Mouse (Mus musculus) MEL (cell line): Measurements from ENCODE around the gene Daxx. TPM values are rescaled to one million over a fixed set of nuclear protein-coding genes. Genes with fewer than 3 reads are reported as not detected.
A peak's percentile ranks its signal among the peaks of the same experiment; 100 is the strongest.

ENCODE experiments used
- DNase-seq: peaks from one replicate; pipeline ENCODE4 v3.0.0; 2011; ENCODE audit warnings: low read depth, low spot score
- H3K27ac ChIP-seq: 2 replicates; pipeline ENCODE4 v1.5.1; 2012; ENCODE audit warnings: low read depth, mild to moderate bottlenecking, control low read depth, low read length, moderate library complexity; ENCODE audit not compliant: control insufficient read depth
- H3K27me3 ChIP-seq, 2 experiments: fragments of 150-350 bp in 1 of 2; sonication (generic) in 1 of 2; 2 replicates each; pipeline ENCODE4 v1.6.1; 2012; ENCODE audit warnings: low read length in 2 of 2, mild to moderate bottlenecking in 2 of 2, improper control_type of control experiment in 1 of 2, moderate library complexity in 1 of 2; ENCODE audit not compliant: insufficient read depth in 2 of 2, control insufficient read depth in 1 of 2
- H3K36me3 ChIP-seq, 2 experiments: 2 replicates each; pipeline ENCODE4 v1.6.1; 2012 to 2014; ENCODE audit warnings: low read length in 2 of 2, improper control_type of control experiment in 1 of 2, inconsistent platforms in 1 of 2, mild to moderate bottlenecking in 1 of 2; ENCODE audit not compliant: insufficient read depth in 2 of 2, control insufficient read depth in 1 of 2
- H3K4me1 ChIP-seq, 2 experiments: fragments of 150-350 bp in 1 of 2; sonication (generic) in 1 of 2; 2 replicates each; pipeline ENCODE4 v1.6.1; 2012; ENCODE audit warnings: low read length in 2 of 2, improper control_type of control experiment in 1 of 2, mild to moderate bottlenecking in 1 of 2; ENCODE audit not compliant: insufficient read depth in 2 of 2, control insufficient read depth in 1 of 2
- H3K4me3 ChIP-seq, 2 experiments: fragments of 150-350 bp in 1 of 2; sonication (generic) in 1 of 2; 2 replicates each; pipeline ENCODE4 v1.5.1; 2012; ENCODE audit warnings: low read depth in 2 of 2, low read length in 2 of 2, mild to moderate bottlenecking in 2 of 2, moderate library complexity in 2 of 2, control low read depth in 1 of 2, improper control_type of control experiment in 1 of 2; ENCODE audit not compliant: control insufficient read depth in 1 of 2, insufficient read depth in 1 of 2
- H3K79me2 ChIP-seq: 2 replicates; pipeline ENCODE4 v1.6.1; 2012; ENCODE audit warnings: mild to moderate bottlenecking, low read length, moderate library complexity; ENCODE audit not compliant: control insufficient read depth, poor library complexity, insufficient read depth
- H3K9ac ChIP-seq: 2 replicates; pipeline ENCODE4 v1.6.1; 2012; ENCODE audit warnings: low read depth, mild to moderate bottlenecking, control low read depth, low read length, moderate library complexity; ENCODE audit not compliant: control insufficient read depth, poor library complexity, severe bottlenecking
- H3K9me3 ChIP-seq: fragments of 150-350 bp; sonication (generic); replicated peaks from 2 replicates; pipeline ENCODE4 v1.6.1; 2012; ENCODE audit warnings: mild to moderate bottlenecking, low read length, improper control_type of control experiment, moderate library complexity; ENCODE audit not compliant: insufficient read depth
- BHLHE40 ChIP-seq: IDR thresholded peaks from 2 replicates; pipeline ENCODE4 v1.6.1; 2012; ENCODE audit warnings: low read depth, mild to moderate bottlenecking, inconsistent platforms, low read length, improper control_type of control experiment, borderline replicate concordance
- CHD1 ChIP-seq: IDR thresholded peaks from 2 replicates; pipeline ENCODE4 v1.6.1; 2012; ENCODE audit warnings: low read depth, mild to moderate bottlenecking, inconsistent platforms, low read length, improper control_type of control experiment
- CHD2 ChIP-seq: IDR thresholded peaks from 2 replicates; pipeline ENCODE4 v1.6.1; 2011; ENCODE audit warnings: low read length, improper control_type of control experiment
- CTCF ChIP-seq, 3 experiments: IDR thresholded peaks in 2 of 3; conservative IDR thresholded peaks in 1 of 3; 2 replicates each; pipeline ENCODE4 v1.5.1; 2011 to 2012; ENCODE audit warnings: low read length in 3 of 3, low read depth in 2 of 3, mild to moderate bottlenecking in 2 of 3, improper control_type of control experiment in 1 of 3, inconsistent platforms in 1 of 3, mixed read lengths in 1 of 3, moderate library complexity in 1 of 3; ENCODE audit not compliant: control insufficient read depth in 1 of 3, insufficient read depth in 1 of 3, poor library complexity in 1 of 3, severe bottlenecking in 1 of 3
- E2F4 ChIP-seq: IDR thresholded peaks from 2 replicates; pipeline ENCODE4 v1.6.1; 2011; ENCODE audit warnings: low read depth, low read length, improper control_type of control experiment, borderline replicate concordance
- EP300 ChIP-seq, 2 experiments: IDR thresholded peaks; 2 replicates each; pipeline ENCODE4 v1.6.1; 2011; ENCODE audit warnings: improper control_type of control experiment in 2 of 2, low read length in 2 of 2, low read depth in 1 of 2, mild to moderate bottlenecking in 1 of 2
- GABPA ChIP-seq: IDR thresholded peaks from 2 replicates; pipeline ENCODE4 v1.6.1; 2012; ENCODE audit warnings: low read depth, mild to moderate bottlenecking, inconsistent platforms, low read length, improper control_type of control experiment, moderate library complexity
- GATA1 ChIP-seq: IDR thresholded peaks from 2 replicates; pipeline ENCODE4 v1.6.1; 2011; ENCODE audit warnings: low read depth, low read length, improper control_type of control experiment
- HCFC1 ChIP-seq: IDR thresholded peaks from 2 replicates; pipeline ENCODE4 v1.6.1; 2012; ENCODE audit warnings: low read depth, mild to moderate bottlenecking, inconsistent platforms, low read length, improper control_type of control experiment, moderate library complexity
- JUND ChIP-seq: IDR thresholded peaks from 2 replicates; pipeline ENCODE4 v1.6.1; 2011; ENCODE audit warnings: low read depth, mild to moderate bottlenecking, improper control_type of control experiment, low read length
- KAT2A ChIP-seq: conservative IDR thresholded peaks from 2 replicates; pipeline ENCODE4 v1.6.1; 2012; ENCODE audit warnings: low read depth, low read length, improper control_type of control experiment, inconsistent platforms
- MAFK ChIP-seq: IDR thresholded peaks from 2 replicates; pipeline ENCODE4 v1.6.1; 2011; ENCODE audit warnings: low read depth, mild to moderate bottlenecking, low read length, improper control_type of control experiment, borderline replicate concordance
- MAX ChIP-seq: IDR thresholded peaks from 2 replicates; pipeline ENCODE4 v1.6.1; 2011; ENCODE audit warnings: low read length, improper control_type of control experiment
- MAZ ChIP-seq: IDR thresholded peaks from 2 replicates; pipeline ENCODE4 v1.6.1; 2012; ENCODE audit warnings: low read depth, mild to moderate bottlenecking, inconsistent platforms, low read length, improper control_type of control experiment
- MEF2A ChIP-seq: IDR thresholded peaks from 2 replicates; pipeline ENCODE4 v1.6.1; 2014; ENCODE audit warnings: low read depth, mild to moderate bottlenecking, inconsistent platforms, low read length, improper control_type of control experiment; ENCODE audit not compliant: poor library complexity, insufficient replicate concordance, severe bottlenecking; ENCODE audit errors: extremely low read depth
- MYB ChIP-seq: IDR thresholded peaks from 2 replicates; pipeline ENCODE4 v1.6.1; 2011; ENCODE audit warnings: mild to moderate bottlenecking, low read depth, low read length, improper control_type of control experiment
- MYC ChIP-seq: IDR thresholded peaks from 2 replicates; pipeline ENCODE4 v1.6.1; 2011; ENCODE audit warnings: low read depth, mild to moderate bottlenecking, low read length, improper control_type of control experiment, moderate library complexity
- POLR2A ChIP-seq, 2 experiments: IDR thresholded peaks; 2 replicates each; pipeline ENCODE4 v1.6.1; 2011 to 2012; ENCODE audit warnings: low read length in 2 of 2, mild to moderate bottlenecking in 2 of 2, control low read depth in 1 of 2, improper control_type of control experiment in 1 of 2, low read depth in 1 of 2, moderate library complexity in 1 of 2; ENCODE audit not compliant: control insufficient read depth in 1 of 2, insufficient read depth in 1 of 2, poor library complexity in 1 of 2
- POLR2AphosphoS5 ChIP-seq: IDR thresholded peaks from 2 replicates; pipeline ENCODE4 v1.6.1; 2012; ENCODE audit warnings: low read depth, borderline replicate concordance, mild to moderate bottlenecking, inconsistent platforms, low read length, moderate library complexity, mixed read lengths
- RAD21 ChIP-seq: IDR thresholded peaks from 2 replicates; pipeline ENCODE4 v1.6.1; 2011; ENCODE audit warnings: mild to moderate bottlenecking, low read depth, low read length, improper control_type of control experiment
- RCOR1 ChIP-seq: IDR thresholded peaks from 2 replicates; pipeline ENCODE4 v1.6.1; 2012; ENCODE audit warnings: low read depth, mild to moderate bottlenecking, inconsistent platforms, low read length, improper control_type of control experiment
- SIN3A ChIP-seq: IDR thresholded peaks from 2 replicates; pipeline ENCODE4 v1.6.1; 2012; ENCODE audit warnings: low read length, improper control_type of control experiment, inconsistent platforms
- SMC3 ChIP-seq: IDR thresholded peaks from 2 replicates; pipeline ENCODE4 v1.6.1; 2011; ENCODE audit warnings: low read depth, low read length, improper control_type of control experiment
- UBTF ChIP-seq: IDR thresholded peaks from 2 replicates; pipeline ENCODE4 v1.6.1; 2012; ENCODE audit warnings: low read depth, mild to moderate bottlenecking, inconsistent platforms, low read length, improper control_type of control experiment, moderate library complexity, borderline replicate concordance; ENCODE audit not compliant: insufficient read depth
- USF1 ChIP-seq: IDR thresholded peaks from 2 replicates; pipeline ENCODE4 v1.6.1; 2014; ENCODE audit warnings: low read depth, mild to moderate bottlenecking, inconsistent platforms, low read length, improper control_type of control experiment, moderate library complexity
- ZKSCAN1 ChIP-seq: IDR thresholded peaks from 2 replicates; pipeline ENCODE4 v1.6.1; 2012; ENCODE audit warnings: low read depth, mild to moderate bottlenecking, inconsistent platforms, low read length, improper control_type of control experiment, moderate library complexity
- ZMIZ1 ChIP-seq: IDR thresholded peaks from 2 replicates; pipeline ENCODE4 v1.6.1; 2012; ENCODE audit warnings: low read depth, mild to moderate bottlenecking, inconsistent platforms, low read length, improper control_type of control experiment, moderate library complexity
- ZNF384 ChIP-seq: IDR thresholded peaks from 2 replicates; pipeline ENCODE4 v1.6.1; 2012; ENCODE audit warnings: low read depth, mild to moderate bottlenecking, inconsistent platforms, low read length, improper control_type of control experiment
- polyA plus RNA-seq, 2 experiments: library from polyadenylated mRNA; stranded (reverse) in 1 of 2; unstranded in 1 of 2; fragments of >175 nt in 1 of 2; fragments of >200 nt in 1 of 2; gene quantifications; 2 replicates each; pipeline versions ENCODE4 v1.2.1 to v1.2.4; 2012; ENCODE audit warnings: low replicate concordance in 2 of 2, low read depth in 1 of 2; ENCODE audit not compliant: insufficient read length in 2 of 2, insufficient read depth in 1 of 2, missing spikeins in 1 of 2
- total RNA-seq: library from RNA; depleted of rRNA; stranded (reverse); fragments of 300-350 nt; gene quantifications from 2 replicates; pipeline ENCODE4 v1.2.3, GENCODE M21; 2012

Daxx gene
- total and polyA plus RNA-seq, 3 experiments, result 40.6 to 68.0 TPM; not detected in 1

- no peak for TF ChIP-seq MAFK
- peak in 1 of 2 experiments; percentile 45; a peak in 2 of 4 replicates for TF ChIP-seq POLR2A (IDR thresholded peaks at IDR 0.05; ENCODE audit: control insufficient read depth in 1 of 2, insufficient read depth in 1 of 2, low read depth in 1 of 2, low read length in 2 of 2, poor library complexity in 1 of 2)
- no peak for TF ChIP-seq E2F4
- TF ChIP-seq EP300 (IDR thresholded peaks at IDR 0.05; ENCODE audit: low read depth in 1 of 2, low read length in 2 of 2), result no peak; a peak in 1 of 4 replicates
- TF ChIP-seq MYC, result no peak
- peak in 2 of 3 experiments; percentile 45 to 58; a peak in 4 of 6 replicates for TF ChIP-seq CTCF (IDR thresholded peaks at IDR 0.05 in 2 of 3, conservative IDR thresholded peaks at IDR 0.05 in 1 of 3; ENCODE audit: control insufficient read depth in 1 of 3, insufficient read depth in 1 of 3, low read depth in 2 of 3, low read length in 3 of 3, poor library complexity in 1 of 3, severe bottlenecking in 1 of 3)
- TF ChIP-seq CHD2, result 0 out of 2 replicates have a peak, but pooled peaks have one; percentile 8
- peak; percentile 17; the same call in 1 of the 2 replicates for TF ChIP-seq SMC3
- no peak for TF ChIP-seq RCOR1
- peak; percentile 76; the same call in 1 of the 2 replicates for TF ChIP-seq BHLHE40
- TF ChIP-seq ZKSCAN1, result no peak
- TF ChIP-seq MYB, result no peak
- no peak for TF ChIP-seq MEF2A
- no peak for TF ChIP-seq KAT2A
Observed at GRCm38 (mm10) chr17:33919351-33920281, 10.4 kb downstream of the Daxx start (continued).

GRCm38 (mm10) chr17:33920282-33921097 is 11.3 kb downstream of the Daxx start:
- H3K79me2 ChIP-seq, result peaks cover 8% of the 10 kb centered on the region
- H3K9me3 ChIP-seq, result no peaks in the 10 kb centered on the region
- peak overlapping the region; percentile 66 for H3K27ac ChIP-seq
- peaks cover 0 to 8% of the 10 kb centered on the region in 2 experiments; a peak in 2 of 4 replicates for H3K36me3 ChIP-seq
- DNase-seq, result peak; percentile 88
- H3K4me3 ChIP-seq, result peak overlapping the region; percentile 77 to 81
- peaks cover 2 to 27% of the 10 kb centered on the region in 2 experiments for H3K4me1 ChIP-seq
- no peaks in the 10 kb centered on the region for H3K27me3 ChIP-seq
- peak overlapping the region; percentile 73 for H3K9ac ChIP-seq
- TF ChIP-seq JUND (0 out of 2 replicates have a peak, but pooled peaks have one; percentile 47), UBTF (no peak), ZKSCAN1 (no peak), USF1 (no peak), CHD2 (no peak), MYC (peak; percentile 64; the same call in 1 of the 2 replicates), EP300 (IDR thresholded peaks at IDR 0.05; ENCODE audit: low read depth in 1 of 2, low read length in 2 of 2) (peak in 1 of 2 experiments; percentile 27; a peak in 1 of 4 replicates), MEF2A (no peak), RAD21 (peak; percentile 66), ZNF384 (peak; percentile 17; the same call in 1 of the 2 replicates), MAX (peak; percentile 59; the same call in 1 of the 2 replicates), CHD1 (no peak), SMC3 (peak; percentile 68), HCFC1 (peak; percentile 48; the same call in 1 of the 2 replicates), CTCF (IDR thresholded peaks at IDR 0.05 in 2 of 3, conservative IDR thresholded peaks at IDR 0.05 in 1 of 3; ENCODE audit: control insufficient read depth in 1 of 3, insufficient read depth in 1 of 3, low read depth in 2 of 3, low read length in 3 of 3, poor library complexity in 1 of 3, severe bottlenecking in 1 of 3) (peak; percentile 86 to 90 (median 89)), POLR2AphosphoS5 (no peak), ZMIZ1 (no peak), SIN3A (peak; percentile 82), POLR2A (IDR thresholded peaks at IDR 0.05; ENCODE audit: control insufficient read depth in 1 of 2, insufficient read depth in 1 of 2, low read depth in 1 of 2, low read length in 2 of 2, poor library complexity in 1 of 2) (no peak), GABPA (no peak), GATA1 (no peak), MAZ (0 out of 2 replicates have a peak, but pooled peaks have one; percentile 39)
